Mouse (Mus musculus): Measurements from ENCODE around the gene Cytip. TPM values are rescaled to one million over a fixed set of nuclear protein-coding genes. Genes with fewer than 3 reads are reported as not detected.
A peak's percentile ranks its signal among the peaks of the same experiment; 100 is the strongest.

Gene Cytip
- polyA plus RNA-seq, 1 experiment: 16.5 TPM

DNA sequence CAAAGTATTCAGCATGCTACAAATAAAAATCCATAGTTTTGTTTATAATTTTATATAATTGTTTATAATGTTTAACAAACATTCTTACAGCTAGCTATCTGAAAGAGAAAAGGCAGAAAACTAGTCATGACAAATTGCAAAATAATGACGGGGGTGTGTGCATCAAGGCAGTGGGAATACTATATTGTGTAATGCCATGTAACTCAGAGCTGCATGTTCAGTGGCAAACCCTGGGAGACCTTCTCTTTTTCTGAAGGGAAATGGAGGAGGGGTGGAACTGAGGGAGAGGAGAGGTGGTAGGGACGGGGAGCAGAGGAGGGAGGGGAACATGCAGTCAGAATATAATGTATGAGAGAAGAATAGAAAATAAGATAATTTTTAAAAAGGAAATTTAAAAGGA is 28.6 kb downstream of the Cytip start:
- 62% methylated on average over 2 of the region's 2 CpGs for WGBS
- no peak for DNase-seq (ENCODE audit: low read depth, low spot score)

DNA sequence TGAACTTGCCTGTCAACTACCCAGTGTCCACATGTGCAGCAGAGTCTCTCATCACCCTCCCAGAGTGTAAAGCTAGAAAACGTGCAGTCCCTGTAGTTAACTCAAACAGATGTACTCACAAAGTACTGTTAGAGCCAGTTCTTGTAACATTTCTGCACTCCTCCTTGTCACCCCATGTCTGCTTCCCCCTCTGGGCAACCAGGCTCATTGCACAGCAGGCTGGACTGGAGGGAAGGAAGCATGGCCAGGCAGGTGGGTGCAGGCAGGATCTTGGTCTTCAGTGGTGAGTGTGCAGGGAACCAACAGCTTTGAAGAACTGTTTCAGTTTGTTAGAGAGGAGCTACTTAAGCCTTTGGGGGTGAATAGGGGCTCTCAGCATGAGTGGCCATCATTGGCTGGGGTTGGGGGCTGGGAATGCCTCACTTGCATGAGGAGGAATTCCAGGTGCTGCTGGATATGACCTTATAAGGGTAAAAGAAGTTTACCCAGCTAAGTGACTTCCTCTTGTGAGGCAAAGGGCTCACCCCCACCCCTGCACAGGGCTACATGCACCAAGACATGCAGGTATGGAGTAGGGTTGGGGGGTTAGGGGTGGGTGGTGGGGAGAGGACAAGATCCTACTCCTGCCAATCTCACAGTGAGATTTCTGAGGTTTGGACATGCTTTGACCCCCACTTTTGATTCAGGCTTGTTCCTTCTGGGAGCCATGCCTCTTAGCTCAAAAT is 31.7 kb downstream of the Cytip start:
- no peak for DNase-seq (ENCODE audit: low read depth, low spot score)
- WGBS: 51% methylated on average over 1 of the region's 1 CpGs

DNA sequence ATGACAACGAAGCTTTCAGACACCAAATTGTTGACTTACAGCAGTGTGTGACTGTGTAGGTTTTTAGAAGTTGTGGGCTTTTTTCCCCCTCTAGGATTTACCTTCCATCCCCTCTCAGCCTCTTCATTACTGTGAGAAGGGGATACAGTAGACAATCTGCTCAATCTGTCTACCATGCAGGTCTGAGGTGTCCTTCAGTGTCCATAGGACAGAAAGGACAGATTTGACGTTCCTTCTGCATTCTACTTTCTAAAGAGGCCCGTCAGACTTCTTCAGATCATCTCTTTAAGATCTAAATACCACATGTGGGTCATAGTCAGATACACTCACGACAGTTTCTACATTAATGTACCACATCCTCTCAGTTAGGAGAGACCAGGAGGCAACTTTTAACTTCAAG is 33.5 kb downstream of the Cytip start:
- DNase-seq (ENCODE audit: low read depth, low spot score): no peak
- WGBS: 87% methylated on average over 4 of the region's 4 CpGs

DNA sequence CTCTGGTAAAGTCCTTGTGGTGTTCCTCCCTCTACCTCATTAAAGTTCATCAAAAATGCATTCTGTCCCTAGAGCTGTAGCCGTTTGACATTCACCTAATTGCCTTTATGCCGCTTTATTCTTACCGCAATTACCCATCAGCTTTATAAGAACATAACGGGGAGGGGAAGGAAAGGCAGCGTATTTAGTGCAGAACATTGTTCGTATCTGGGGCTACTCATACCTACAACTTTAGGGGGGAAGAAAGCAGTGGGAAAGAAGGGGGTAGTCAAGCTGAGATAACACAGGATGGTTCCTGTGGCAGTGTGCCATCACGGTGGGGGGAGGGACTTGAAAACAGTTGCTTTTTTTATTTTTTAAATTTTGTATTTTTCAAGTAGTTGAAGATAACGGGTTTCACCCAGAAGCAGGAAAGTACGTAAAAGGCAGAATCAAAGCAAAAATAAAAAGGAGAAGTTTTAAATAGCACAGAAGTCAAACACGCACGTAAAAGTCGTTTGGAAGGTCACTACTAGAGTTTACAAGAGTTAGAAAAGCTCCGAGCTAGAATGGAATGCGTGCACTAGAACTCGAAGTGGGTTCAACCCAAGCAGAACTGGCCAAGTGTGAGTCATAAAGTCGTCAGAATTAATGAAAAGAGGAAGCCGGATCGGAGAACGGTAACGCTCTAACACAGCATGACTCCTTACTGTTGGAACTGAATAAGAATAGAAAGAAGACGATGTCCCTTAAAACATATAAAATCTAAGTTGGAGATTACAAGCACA is 34.6 kb downstream of the Cytip start:
- no peak for DNase-seq (ENCODE audit: low read depth, low spot score)
- WGBS: 44% methylated on average over 21 of the region's 21 CpGs

DNA sequence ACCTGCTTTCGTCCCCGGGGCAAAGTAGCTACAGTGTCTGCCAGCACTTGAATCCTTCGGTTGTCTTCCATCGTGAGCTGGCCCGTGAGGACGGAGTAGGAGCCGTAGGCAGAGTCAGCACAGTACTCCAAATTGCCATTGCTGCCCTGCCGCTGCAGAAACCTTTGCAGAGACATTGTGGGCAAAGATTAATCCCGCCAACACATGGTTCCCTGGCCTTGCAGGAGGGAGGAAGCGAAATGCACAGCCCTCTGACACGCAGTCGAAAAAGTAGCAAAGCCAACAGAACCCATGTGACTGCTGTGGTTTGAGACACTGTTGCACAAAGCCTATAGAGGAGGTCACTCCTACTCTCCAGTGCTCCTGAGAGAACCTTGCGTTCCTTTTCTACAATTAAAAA is 35.5 kb downstream of the Cytip start:
- 90% methylated on average over 13 of the region's 13 CpGs for WGBS
- DNase-seq (ENCODE audit: low read depth, low spot score): no peak

- no peak for DNase-seq (ENCODE audit: low read depth, low spot score)
- 74% methylated on average over 6 of the region's 6 CpGs for WGBS
Observed at GRCm38 (mm10) chr2:58159121-58159520, 36.2 kb downstream of the Cytip start.

DNA sequence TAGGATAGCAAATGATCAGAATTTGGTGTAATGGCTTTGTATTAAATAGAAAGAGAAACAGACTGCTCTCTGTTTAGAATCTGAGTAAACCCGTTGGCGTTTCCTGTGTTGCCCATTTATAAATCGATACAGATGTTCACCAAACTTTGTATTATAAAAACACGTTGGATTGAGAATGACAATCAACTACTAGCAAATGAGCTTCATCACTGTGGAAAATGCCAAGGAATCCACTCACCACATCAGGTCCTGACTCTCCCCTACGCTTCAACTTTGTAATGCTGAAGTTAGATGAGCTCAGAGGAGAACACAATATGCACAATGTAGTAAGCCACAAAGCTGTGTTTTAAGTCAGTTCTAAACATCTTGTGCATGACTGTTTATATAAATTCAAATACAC is 36.8 kb downstream of the Cytip start:
- WGBS: 75% methylated on average over 5 of the region's 5 CpGs
- no peak for DNase-seq (ENCODE audit: low read depth, low spot score)

- no peak for DNase-seq (ENCODE audit: low read depth, low spot score)
- WGBS: 79% methylated on average over 2 of the region's 2 CpGs
Observed at GRCm38 (mm10) chr2:58158107-58158506, 37.2 kb downstream of the Cytip start.

GRCm38 (mm10) chr2:58157466-58157865 is 37.9 kb downstream of the Cytip start:
- 82% methylated on average over 5 of the region's 5 CpGs for WGBS
- no peak for DNase-seq (ENCODE audit: low read depth, low spot score)

DNA sequence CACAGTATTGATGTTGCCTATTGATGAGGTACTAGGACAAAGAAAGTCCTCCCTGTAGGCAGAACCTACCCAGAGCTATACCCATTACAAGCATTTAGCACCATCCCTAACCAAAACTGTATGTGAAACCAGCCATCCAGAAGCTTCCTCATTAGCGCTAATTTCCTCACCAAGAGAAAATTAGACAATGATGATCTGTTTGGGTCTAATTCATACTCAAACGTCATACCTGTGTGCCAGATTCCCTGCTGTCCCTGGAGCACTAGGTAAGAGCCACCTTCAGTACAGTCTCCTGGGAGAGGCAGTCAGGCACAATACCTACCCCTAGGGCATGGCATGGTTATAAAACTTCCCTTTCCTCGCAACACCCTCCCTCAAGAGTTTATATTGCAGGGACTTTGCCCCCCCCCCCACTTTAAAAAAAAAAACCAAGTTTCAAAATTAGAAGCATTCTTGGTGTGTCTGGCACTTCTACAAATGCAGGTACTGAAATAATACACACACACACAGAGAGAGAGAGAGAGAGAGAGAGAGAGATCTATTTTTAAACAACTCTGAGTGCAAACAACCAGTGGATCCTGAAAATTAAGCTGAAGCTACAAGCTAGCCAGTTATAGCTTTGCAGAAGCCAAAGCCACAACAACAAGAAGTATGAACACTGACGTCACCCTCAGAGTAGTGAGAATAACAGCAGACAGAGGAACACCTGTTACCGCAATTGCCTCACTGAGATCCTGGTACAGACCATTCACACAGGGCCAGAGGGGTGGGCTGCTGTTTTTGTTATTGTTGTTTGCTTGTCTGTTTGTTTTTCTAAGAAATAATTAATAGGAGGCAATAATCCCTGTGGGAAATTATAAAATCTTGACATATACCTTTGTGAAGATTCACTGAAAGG is 38.6 kb downstream of the Cytip start:
- DNase-seq (ENCODE audit: low read depth, low spot score): peak; percentile 25

DNA sequence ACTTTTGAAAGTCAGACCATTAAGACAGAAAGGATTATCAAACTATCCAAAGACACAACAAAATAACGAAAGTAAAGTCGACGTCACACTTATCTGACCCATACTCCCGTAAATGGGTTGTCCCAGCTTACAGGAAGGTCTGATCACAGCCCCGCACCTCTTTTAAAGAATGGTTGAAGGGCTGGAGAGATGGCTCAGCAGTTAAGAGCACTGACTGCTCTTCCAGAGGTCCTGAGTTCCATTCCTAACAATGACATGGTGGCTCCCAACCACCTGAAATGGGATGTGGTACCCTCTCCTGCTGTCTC is 39.3 kb downstream of the Cytip start:
- WGBS: 58% methylated on average over 5 of the region's 5 CpGs
- no peak for DNase-seq (ENCODE audit: low read depth, low spot score)

More for the DNA sequence above, 38.6 kb downstream of the Cytip start:
- WGBS: 30% methylated on average over 5 of the region's 5 CpGs

DNA sequence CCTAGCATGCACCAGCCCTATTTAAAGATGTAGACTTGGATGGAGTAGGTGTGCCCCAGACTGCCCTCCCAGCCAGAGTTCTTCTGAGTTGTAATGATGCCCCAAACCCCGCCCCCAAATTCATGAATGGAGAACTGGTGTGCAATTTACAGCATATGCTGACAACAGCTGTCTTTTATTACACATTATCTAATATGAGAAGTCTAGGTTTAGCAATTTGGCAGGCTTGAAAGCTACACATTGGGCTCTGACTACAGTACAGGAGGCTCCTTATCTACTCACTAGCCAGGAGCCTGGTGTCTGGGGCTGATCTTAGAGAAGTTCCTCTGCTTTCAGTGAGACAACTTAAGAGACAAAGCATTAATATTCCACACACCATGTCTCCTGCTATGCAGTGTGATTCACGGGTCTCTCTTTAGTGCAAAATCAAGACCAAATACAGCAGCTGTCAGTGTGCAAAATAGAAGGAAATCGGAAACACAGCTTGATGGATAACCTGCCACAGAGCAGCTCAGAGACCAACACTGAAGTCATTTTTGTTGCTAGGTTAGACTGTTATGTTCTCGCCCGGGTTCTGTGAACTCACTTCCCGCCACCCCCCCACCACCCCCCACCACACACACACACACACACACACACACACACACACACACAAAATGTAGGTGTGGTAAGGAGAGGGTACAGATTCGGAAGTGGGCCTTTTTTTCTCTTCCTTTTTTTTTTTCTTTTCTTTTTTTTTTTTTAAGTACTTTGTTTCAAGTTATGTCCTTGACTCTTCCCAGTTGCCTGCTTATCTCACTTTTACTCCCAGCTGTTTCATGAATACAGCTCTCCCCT is 39.8 kb downstream of the Cytip start:
- DNase-seq (ENCODE audit: low read depth, low spot score): peak; percentile 28
- WGBS: 43% methylated on average over 7 of the region's 7 CpGs

DNA sequence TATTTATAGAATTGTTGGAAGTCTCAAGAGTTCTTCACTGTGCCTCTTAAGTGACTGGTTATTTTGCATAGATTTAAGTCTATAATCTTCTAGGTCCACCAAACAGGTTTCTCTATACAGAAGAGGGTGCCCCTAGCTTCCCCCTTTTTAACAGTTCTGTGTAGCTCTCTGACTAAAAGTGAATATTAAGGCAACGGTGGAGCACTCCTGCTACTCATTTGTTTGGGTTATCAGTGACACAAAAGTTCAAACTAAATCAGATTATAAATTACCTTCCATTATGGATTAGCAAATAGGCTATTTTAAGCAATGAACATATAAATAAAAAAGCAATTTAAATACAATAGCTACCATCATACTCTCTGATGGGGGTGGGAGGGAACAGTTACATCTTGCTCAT is 40.8 kb downstream of the Cytip start:
- WGBS: 62% methylated on average over 1 of the region's 1 CpGs
- no peak for DNase-seq (ENCODE audit: low read depth, low spot score)

- 70% methylated on average over 7 of the region's 7 CpGs for WGBS
- DNase-seq (ENCODE audit: low read depth, low spot score): no peak
Observed at GRCm38 (mm10) chr2:58153742-58154141, 41.6 kb downstream of the Cytip start.

- 77% methylated on average over 7 of the region's 7 CpGs for WGBS
- DNase-seq (ENCODE audit: low read depth, low spot score): no peak
Observed at GRCm38 (mm10) chr2:58149983-58150405, 45.3 kb downstream of the Cytip start.

DNA sequence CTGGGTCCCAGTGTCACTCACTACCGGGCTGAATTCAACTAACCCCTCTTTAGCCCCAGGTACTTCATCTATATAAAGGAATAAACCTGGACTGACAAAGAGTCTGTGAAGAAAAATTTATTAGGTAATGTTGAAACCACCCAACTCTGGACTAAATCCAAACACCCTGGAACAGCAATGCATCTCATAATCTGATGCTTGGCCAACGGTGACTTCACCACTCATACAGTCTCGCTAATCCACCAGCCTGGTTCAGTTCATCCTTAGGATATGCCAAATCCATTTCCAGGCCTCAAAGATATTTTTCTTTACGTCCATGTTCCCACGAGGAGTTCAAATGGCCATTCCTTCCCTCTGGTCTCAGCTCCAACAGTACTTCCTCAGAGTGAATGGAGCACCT is 48.8 kb downstream of the Cytip start:
- 78% methylated on average over 5 of the region's 5 CpGs for WGBS
- no peak for DNase-seq (ENCODE audit: low read depth, low spot score)

- 87% methylated on average over 1 of the region's 1 CpGs for WGBS
- DNase-seq (ENCODE audit: low read depth, low spot score): no peak
Observed at GRCm38 (mm10) chr2:58140531-58140930, 54.8 kb downstream of the Cytip start.

GRCm38 (mm10) chr2:58138611-58139010 is 56.7 kb downstream of the Cytip start:
- no peak for DNase-seq (ENCODE audit: low read depth, low spot score)
- 72% methylated on average over 5 of the region's 5 CpGs for WGBS

DNA sequence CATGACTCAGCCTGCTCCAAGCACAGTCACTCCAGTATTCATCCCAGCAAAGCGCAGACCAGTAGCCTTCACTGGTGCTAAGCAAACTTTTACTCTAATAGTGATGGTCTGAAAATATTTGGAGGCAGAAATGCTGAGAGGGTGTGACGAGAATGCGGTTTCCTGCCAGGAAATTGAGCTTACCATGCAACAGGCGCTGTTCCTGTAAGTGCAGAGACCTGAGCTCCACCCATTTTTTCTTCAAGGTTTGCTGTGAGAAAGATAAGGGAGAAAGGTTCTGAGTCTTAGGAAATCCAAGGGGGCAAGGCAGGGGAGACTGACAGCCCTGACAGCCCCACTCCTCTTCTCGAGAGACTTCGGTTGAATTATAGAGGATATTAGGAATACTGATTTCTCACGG is 57.7 kb downstream of the Cytip start:
- no peak for DNase-seq (ENCODE audit: low read depth, low spot score)
- 86% methylated on average over 7 of the region's 7 CpGs for WGBS

DNA sequence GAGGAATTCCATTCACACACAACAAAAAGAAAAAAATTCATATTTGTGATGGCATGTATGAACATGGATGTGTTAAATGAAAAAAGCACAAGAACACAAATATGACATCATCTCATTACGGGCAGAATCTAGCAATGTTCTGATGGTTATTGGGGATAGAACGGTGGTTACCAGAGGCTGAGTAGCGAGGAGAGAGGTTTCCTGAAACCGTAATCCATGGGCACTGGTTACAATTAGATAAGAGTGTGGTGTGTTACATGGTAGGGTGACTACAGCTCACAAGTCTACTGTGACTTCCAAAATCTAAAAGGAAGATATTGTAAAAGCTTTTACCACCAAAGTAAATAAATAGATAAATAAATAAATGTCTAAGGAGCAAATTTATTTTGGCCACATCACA is 58.8 kb downstream of the Cytip start:
- 93% methylated on average over 4 of the region's 4 CpGs for WGBS
- no peak for DNase-seq (ENCODE audit: low read depth, low spot score)
